Mouse (Mus musculus) brain, embryonic 14.5 days (tissue): ENCODE results near the gene Pde10a.

Experiments used
- CTCF ChIP-seq: fragments of 200-500 bp; IDR thresholded peaks from 2 replicates; pipeline ENCODE4 v1.5.1; 2012; ENCODE audit warnings: inconsistent platforms, mild to moderate bottlenecking, moderate library complexity, borderline replicate concordance; ENCODE audit not compliant: insufficient read depth, insufficient read length; ENCODE audit errors: extremely low read depth
- POLR2A ChIP-seq: fragments of 200-500 bp; IDR thresholded peaks from 2 replicates; pipeline ENCODE4 v1.6.1; 2012; ENCODE audit warnings: mild to moderate bottlenecking, inconsistent platforms, borderline replicate concordance; ENCODE audit not compliant: poor library complexity, insufficient read depth, insufficient read length, severe bottlenecking; ENCODE audit errors: extremely low read depth

GRCm38 (mm10) chr17:8620346-8620745 lies 95.2 kb downstream of the Pde10a start:
- no peak for TF ChIP-seq POLR2A
- no peak for TF ChIP-seq CTCF
